Mouse (Mus musculus) CH12.LX (cell line): ENCODE results near the gene Ccdc62.

Experiments used
- CTCF ChIP-seq, 2 experiments: IDR thresholded peaks in 1 of 2; conservative IDR thresholded peaks in 1 of 2; 2 replicates each; pipeline ENCODE4 v1.5.1; 2011 to 2012; ENCODE audit warnings: low read depth in 2 of 2, low read length in 2 of 2, improper control_type of control experiment in 1 of 2, inconsistent platforms in 1 of 2, mild to moderate bottlenecking in 1 of 2, moderate library complexity in 1 of 2
- ELF1 ChIP-seq: IDR thresholded peaks from 2 replicates; pipeline ENCODE4 v1.6.1; 2014; ENCODE audit warnings: low read depth, mild to moderate bottlenecking, inconsistent platforms, low read length, improper control_type of control experiment
- EP300 ChIP-seq: IDR thresholded peaks from 2 replicates; pipeline ENCODE4 v1.6.1; 2011; ENCODE audit warnings: low read length, improper control_type of control experiment
- HCFC1 ChIP-seq: IDR thresholded peaks from 2 replicates; pipeline ENCODE4 v1.6.1; 2012; ENCODE audit warnings: low read depth, mild to moderate bottlenecking, inconsistent platforms, low read length, improper control_type of control experiment
- JUND ChIP-seq: conservative IDR thresholded peaks from 2 replicates; pipeline ENCODE4 v1.6.1; 2011; ENCODE audit warnings: low read depth, low read length, improper control_type of control experiment
- KAT2A ChIP-seq: IDR thresholded peaks from 2 replicates; pipeline ENCODE4 v1.6.1; 2012; ENCODE audit warnings: low read length, improper control_type of control experiment, inconsistent platforms; ENCODE audit not compliant: insufficient replicate concordance
- MAX ChIP-seq: IDR thresholded peaks from 2 replicates; pipeline ENCODE4 v1.6.1; 2011; ENCODE audit warnings: low read length, improper control_type of control experiment
- POLR2A ChIP-seq: IDR thresholded peaks from 2 replicates; pipeline ENCODE4 v1.6.1; 2011; ENCODE audit warnings: low read depth, mild to moderate bottlenecking, improper control_type of control experiment, low read length
- UBTF ChIP-seq: IDR thresholded peaks from 2 replicates; pipeline ENCODE4 v1.6.1; 2012; ENCODE audit warnings: low read depth, mild to moderate bottlenecking, inconsistent platforms, low read length, improper control_type of control experiment, moderate library complexity
- USF1 ChIP-seq: IDR thresholded peaks from 2 replicates; pipeline ENCODE4 v1.6.1; 2014; ENCODE audit warnings: low read depth, mild to moderate bottlenecking, inconsistent platforms, low read length, improper control_type of control experiment
- USF2 ChIP-seq: conservative IDR thresholded peaks from 2 replicates; pipeline ENCODE4 v1.6.1; 2011; ENCODE audit warnings: low read depth, low read length, improper control_type of control experiment
- ZKSCAN1 ChIP-seq: IDR thresholded peaks from 2 replicates; pipeline ENCODE4 v1.6.1; 2012; ENCODE audit warnings: low read depth, inconsistent platforms, low read length, improper control_type of control experiment, borderline replicate concordance

DNA sequence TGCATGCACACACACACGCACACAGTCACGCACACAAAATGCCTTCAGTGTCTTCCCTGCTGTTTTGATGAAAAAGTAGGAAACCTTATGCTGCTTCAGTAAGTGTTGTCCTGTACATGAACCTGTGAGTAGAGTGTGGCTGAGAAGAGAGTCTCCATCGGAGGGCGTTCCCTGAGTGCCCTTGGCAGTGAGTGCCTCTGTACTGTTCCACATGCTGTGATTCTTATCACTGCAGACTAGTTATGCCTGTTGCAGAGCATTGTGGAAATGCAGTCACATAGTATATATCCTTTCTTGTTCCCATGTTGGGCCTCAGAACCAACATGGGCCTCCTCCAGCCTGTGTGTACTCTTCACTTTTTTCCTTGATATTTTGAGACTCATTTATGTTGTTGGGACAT lies 33.7 kb downstream of the Ccdc62 start:
- TF ChIP-seq CTCF (conservative IDR thresholded peaks at IDR 0.05 in 1 of 2, IDR thresholded peaks at IDR 0.05 in 1 of 2; ENCODE audit: low read depth in 2 of 2, low read length in 2 of 2) (no peak), HCFC1 (no peak), POLR2A (no peak), EP300 (no peak), ELF1 (no peak), UBTF (no peak), MAX (no peak), USF2 (no peak), USF1 (no peak), JUND (no peak), ZKSCAN1 (no peak), KAT2A (no peak)
